Mouse (Mus musculus) embryo, embryonic 11 days (tissue): ENCODE measurements around the gene Gm10961.

Experiments used
- DNase-seq: peaks from one replicate; pipeline ENCODE4 v3.0.0-alpha.2; 2015

The Gm10961 gene

GRCm38 (mm10) chr3:107667426-107667825 is 36.3 kb downstream of the Gm10961 start:
- DNase-seq = no peak

- DNase-seq = no peak
Observed at GRCm38 (mm10) chr3:107668786-107669185, 37.7 kb downstream of the Gm10961 start.

DNA sequence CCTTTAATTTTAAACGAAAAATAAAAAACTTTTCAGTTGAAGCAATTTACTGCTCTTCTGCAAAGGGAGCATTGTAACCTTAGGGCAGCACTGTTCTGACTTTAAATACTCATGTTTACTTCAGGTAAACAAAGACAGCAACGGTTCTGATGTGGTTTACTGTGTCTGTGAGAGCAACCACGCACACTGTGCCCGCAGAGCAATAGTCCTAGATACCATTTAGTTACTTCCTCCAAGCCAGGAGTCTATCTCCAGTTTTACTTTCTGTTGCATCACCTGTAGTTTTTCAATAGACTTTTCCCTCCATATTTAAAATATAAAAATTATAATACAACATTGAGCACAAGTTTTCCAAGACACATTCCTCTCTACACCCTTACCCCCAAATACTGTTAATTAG is 39.4 kb downstream of the Gm10961 start:
- no peak for DNase-seq

DNA sequence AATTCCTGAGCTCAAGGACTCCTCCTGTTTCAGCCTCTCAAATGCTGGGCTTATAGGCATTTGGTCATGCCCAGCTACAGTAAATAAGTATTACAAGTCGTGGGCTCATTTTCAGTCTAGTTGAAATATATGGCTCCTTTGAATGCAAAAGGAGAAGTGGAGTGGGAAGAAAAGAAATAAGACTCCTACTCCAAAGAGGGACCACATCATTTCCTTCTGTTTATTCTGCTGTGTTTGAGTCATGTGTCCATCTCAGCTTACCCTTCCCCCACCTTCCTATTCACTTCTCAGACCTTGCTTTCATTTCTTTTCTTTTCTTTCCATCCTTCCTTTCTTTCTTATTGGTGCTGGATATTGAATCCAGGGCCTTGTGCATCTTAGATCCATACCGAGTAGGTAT is 40.4 kb downstream of the Gm10961 start:
- no peak for DNase-seq

DNA sequence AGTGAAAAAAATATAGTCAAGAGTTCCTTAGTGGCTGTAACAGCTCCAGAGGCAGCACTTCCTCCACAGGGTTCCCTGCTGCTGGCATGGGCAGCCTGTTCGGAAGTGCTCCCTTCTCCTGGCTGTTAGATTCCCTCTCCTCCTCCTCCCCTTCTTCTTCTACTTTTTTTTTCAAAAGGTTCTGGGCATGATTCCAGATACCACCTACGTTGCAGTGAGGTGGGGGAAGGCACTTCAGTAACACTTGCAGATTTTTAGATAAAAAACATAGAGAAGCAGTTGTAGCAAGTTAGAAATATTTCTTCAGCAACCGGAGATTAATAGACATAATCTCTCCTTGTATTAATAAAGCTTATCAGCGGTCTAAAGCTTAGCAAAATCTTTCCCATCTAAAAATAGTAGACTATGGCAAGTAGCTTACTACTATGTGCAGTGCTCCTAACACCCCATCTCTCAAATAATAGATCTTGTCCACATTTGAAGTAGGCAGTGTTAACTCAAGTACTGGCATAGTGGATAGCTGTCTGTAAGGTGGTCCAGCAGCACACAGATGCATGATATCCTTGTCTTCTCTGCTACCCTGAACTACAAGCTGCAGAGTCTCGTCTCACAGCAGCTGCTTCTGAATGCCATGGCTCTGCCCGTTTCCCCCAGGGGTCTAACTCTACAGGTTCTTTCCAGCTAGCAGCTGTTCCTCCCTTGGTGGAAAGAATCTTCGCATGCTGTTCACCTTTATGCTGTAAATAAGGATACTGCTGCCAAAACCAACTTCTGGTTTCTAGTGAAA is 49.9 kb downstream of the Gm10961 start:
- DNase-seq = peak; percentile 20
